Mouse (Mus musculus) myocyte (in vitro differentiated cells): ENCODE measurements around the gene Arhgap25. TPM values are rescaled to one million over a fixed set of nuclear protein-coding genes. Genes with fewer than 3 reads are reported as not detected.

ENCODE experiments used
- H3K27me3 ChIP-seq: one replicate; pipeline ENCODE4 v1.6.1; 2011; ENCODE audit not compliant: control insufficient read depth, insufficient read depth, insufficient read length
- H3K36me3 ChIP-seq: one replicate; pipeline ENCODE4 v1.6.1; 2011; ENCODE audit not compliant: control insufficient read depth, insufficient read depth
- H3K4me2 ChIP-seq: one replicate; pipeline ENCODE4 v1.6.1; 2011; ENCODE audit warnings: low read depth, control low read depth
- H3K4me3 ChIP-seq: one replicate; pipeline ENCODE4 v1.5.1; 2011; ENCODE audit warnings: mild to moderate bottlenecking, control low read depth, moderate library complexity
- H3K79me2 ChIP-seq: one replicate; pipeline ENCODE4 v1.6.1; 2011; ENCODE audit not compliant: control insufficient read depth, insufficient read depth
- H3ac ChIP-seq: one replicate; pipeline ENCODE4 v1.6.1; 2011; ENCODE audit not compliant: control insufficient read depth, insufficient read length
- CEBPB ChIP-seq: IDR thresholded peaks from 2 replicates; pipeline ENCODE4 v1.6.1; 2011; ENCODE audit warnings: mild to moderate bottlenecking, moderate library complexity; ENCODE audit not compliant: poor library complexity, insufficient read depth, severe bottlenecking
- E2F4 ChIP-seq: IDR thresholded peaks from one replicate; pipeline ENCODE4 v1.6.1; 2011; ENCODE audit warnings: mild to moderate bottlenecking, control low read depth, moderate library complexity; ENCODE audit not compliant: insufficient read depth
- MAX ChIP-seq: IDR thresholded peaks from one replicate; pipeline ENCODE4 v1.6.1; 2011; ENCODE audit warnings: low read depth, mild to moderate bottlenecking, control low read depth
- MYOD1 ChIP-seq, 3 experiments: IDR thresholded peaks; one replicate each; pipeline ENCODE4 v1.6.1; 2011; ENCODE audit warnings: control low read depth in 2 of 3, low read depth in 2 of 3, mild to moderate bottlenecking in 2 of 3, moderate library complexity in 1 of 3; ENCODE audit not compliant: insufficient read length in 2 of 3, control insufficient read depth in 1 of 3
- MYOG ChIP-seq, 3 experiments: IDR thresholded peaks; one replicate each; pipeline ENCODE4 v1.6.1; 2011; ENCODE audit warnings: control low read depth in 2 of 3, low read depth in 2 of 3, mild to moderate bottlenecking in 2 of 3; ENCODE audit not compliant: insufficient read length in 2 of 3, control insufficient read depth in 1 of 3, insufficient read depth in 1 of 3
- POLR2A ChIP-seq: IDR thresholded peaks from one replicate; pipeline ENCODE4 v1.6.1; 2011; ENCODE audit warnings: low read depth, mild to moderate bottlenecking, control low read depth, moderate library complexity; ENCODE audit not compliant: insufficient read length
- POLR2AphosphoS2 ChIP-seq: IDR thresholded peaks from one replicate; pipeline ENCODE4 v1.6.1; 2011; ENCODE audit warnings: low read depth, control low read depth; ENCODE audit not compliant: insufficient read length
- REST ChIP-seq: IDR thresholded peaks from one replicate; pipeline ENCODE4 v1.6.1; 2011; ENCODE audit warnings: mild to moderate bottlenecking, control low read depth, moderate library complexity; ENCODE audit not compliant: insufficient read depth, insufficient read length
- SRF ChIP-seq: IDR thresholded peaks from one replicate; pipeline ENCODE4 v1.6.1; 2011; ENCODE audit warnings: low read depth; ENCODE audit not compliant: control insufficient read depth, insufficient read length
- TCF12 ChIP-seq: IDR thresholded peaks from one replicate; pipeline ENCODE4 v1.6.1; 2011; ENCODE audit warnings: mild to moderate bottlenecking, control low read depth; ENCODE audit not compliant: poor library complexity, insufficient read depth, severe bottlenecking
- TCF3 ChIP-seq: IDR thresholded peaks from one replicate; pipeline ENCODE4 v1.6.1; 2011; ENCODE audit warnings: low read depth, control low read depth; ENCODE audit not compliant: insufficient read length
- USF1 ChIP-seq: IDR thresholded peaks from one replicate; pipeline ENCODE4 v1.6.1; 2011; ENCODE audit warnings: low read depth, mild to moderate bottlenecking, control low read depth, moderate library complexity
- polyA plus RNA-seq: library from polyadenylated mRNA; unstranded; fragments of >200 nt; fragmentation: generic; extraction: Trizol; gene quantifications from one replicate; pipeline ENCODE4 v1.2.1, GENCODE M21; 2012; ENCODE audit warnings: missing spikeins

Gene Arhgap25
- polyA plus RNA-seq = 0.34 TPM

DNA sequence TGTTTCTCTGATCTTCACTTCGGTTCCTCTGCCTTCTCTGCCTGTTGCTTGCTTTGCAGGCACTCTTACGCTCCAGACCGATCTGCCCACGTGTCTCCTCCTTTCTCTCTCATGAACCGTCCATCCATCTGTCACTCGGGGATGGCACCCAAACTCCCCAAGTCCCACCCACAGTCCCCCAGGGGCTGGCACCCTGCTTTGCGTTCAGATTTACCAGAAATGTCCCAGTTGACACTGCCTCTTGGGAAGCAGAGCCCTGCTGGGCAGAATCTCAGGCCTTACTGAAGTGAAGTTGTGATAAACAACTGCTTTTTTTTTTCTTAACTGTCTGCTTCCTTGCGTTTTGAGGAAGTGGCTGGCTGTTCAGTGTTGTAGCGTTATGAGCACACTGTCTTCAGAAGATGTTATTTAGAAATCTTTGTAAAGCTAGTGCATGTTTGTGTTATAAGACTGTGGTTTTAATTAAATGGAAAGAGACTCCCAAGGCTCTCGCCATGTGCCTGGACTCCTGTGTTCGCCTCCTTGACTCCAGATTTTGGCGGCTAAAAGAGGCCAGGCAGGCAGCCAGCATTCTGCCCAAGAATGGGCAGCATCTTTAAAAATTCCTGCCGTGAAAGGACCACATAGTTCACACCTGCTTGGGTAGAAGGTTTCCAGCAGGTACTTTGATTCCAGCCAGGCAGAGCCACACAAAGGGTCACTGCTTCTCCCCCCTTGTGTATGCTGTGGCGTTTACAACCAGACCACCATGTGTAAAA, at the start of gene Arhgap25:
Arhgap25 (minus strand) TSS at position 307 of the 758 bp plus-strand sequence.
- H3K4me2 ChIP-seq = no peak within 1 kb of the TSS
- no peaks in the 10 kb centered on the region for H3K36me3 ChIP-seq
- peaks cover 19% of the 10 kb centered on the region for H3K27me3 ChIP-seq
- H3K79me2 ChIP-seq = no peaks in the 10 kb centered on the region
- no peak for TF ChIP-seq MYOG (IDR thresholded peaks at IDR 0.05; ENCODE audit: control insufficient read depth in 1 of 3, insufficient read depth in 1 of 3, insufficient read length in 2 of 3, low read depth in 2 of 3)
- no peak for TF ChIP-seq MAX
- TF ChIP-seq E2F4 = no peak
- TF ChIP-seq TCF12 = no peak
- no peak for TF ChIP-seq REST
- TF ChIP-seq SRF = no peak
- TF ChIP-seq CEBPB = no peak
- no peak for TF ChIP-seq TCF3
- H3ac ChIP-seq = no peak within 1 kb of the TSS
- no peak within 1 kb of the TSS for H3K4me3 ChIP-seq

DNA sequence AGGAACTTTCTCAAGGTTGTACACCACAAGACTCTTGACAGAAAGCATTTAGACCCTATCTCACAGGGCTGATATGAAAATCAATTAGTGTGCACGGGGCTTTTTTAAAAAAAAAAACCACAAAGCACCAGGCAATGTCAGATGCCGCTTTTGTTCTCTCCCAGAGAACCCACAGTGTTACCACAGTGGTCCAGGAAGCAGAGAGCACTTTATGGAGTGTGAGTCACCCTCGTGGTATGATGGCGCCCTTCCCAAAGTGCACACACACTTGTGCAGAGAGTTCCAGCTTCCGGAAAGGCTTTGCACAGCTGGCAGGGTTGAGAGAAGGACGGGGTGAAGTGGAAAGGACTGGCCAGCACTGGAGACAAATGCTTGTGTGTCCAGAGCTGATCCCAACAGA, 49.4 kb upstream of the Arhgap25 start:
- Histone ChIP-seq H3K79me2 (no peaks in the 10 kb centered on the region), H3K27me3 (no peaks in the 10 kb centered on the region), H3K36me3 (no peaks in the 10 kb centered on the region), H3K4me3 (no peak overlapping the region), H3ac (no peak overlapping the region), H3K4me2 (peak overlapping the region; percentile 76)
- TF ChIP-seq TCF12 (peak; percentile 66), MYOD1 (IDR thresholded peaks at IDR 0.05; ENCODE audit: control insufficient read depth in 1 of 3, insufficient read length in 2 of 3, low read depth in 2 of 3) (peak in 2 of 3 experiments; percentile 83 to 86), MYOG (IDR thresholded peaks at IDR 0.05; ENCODE audit: control insufficient read depth in 1 of 3, insufficient read depth in 1 of 3, insufficient read length in 2 of 3, low read depth in 2 of 3) (peak; percentile 37 to 92 (median 72)), CEBPB (0 out of 2 replicates have a peak, but pooled peaks have one; percentile 37), MAX (no peak), POLR2A (no peak), REST (no peak)

DNA sequence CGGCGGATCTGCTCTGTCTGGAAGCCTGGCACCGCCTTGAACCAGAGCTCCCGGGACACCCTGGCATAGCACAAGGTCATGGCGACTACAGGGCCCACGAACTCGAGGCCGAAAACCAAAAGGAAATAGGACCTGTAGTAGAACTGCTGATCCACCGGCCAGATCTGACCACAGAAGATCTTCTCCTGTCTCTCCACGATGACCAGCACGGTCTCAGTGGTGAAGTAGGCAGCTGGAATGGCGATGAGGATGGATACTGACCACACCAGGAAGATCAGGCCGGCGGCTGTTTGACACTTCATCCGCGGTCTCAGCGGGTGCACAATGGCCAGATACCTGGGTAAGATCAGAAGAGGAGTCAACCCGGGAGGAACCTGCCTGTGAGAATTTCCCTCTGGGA, 48.5 kb upstream of the Arhgap25 start:
- TF ChIP-seq USF1 (no peak), MYOD1 (IDR thresholded peaks at IDR 0.05; ENCODE audit: control insufficient read depth in 1 of 3, insufficient read length in 2 of 3, low read depth in 2 of 3) (no peak), CEBPB (no peak), REST (no peak), SRF (no peak), E2F4 (no peak), POLR2AphosphoS2 (no peak), POLR2A (no peak), TCF3 (no peak), MAX (no peak), MYOG (IDR thresholded peaks at IDR 0.05; ENCODE audit: control insufficient read depth in 1 of 3, insufficient read depth in 1 of 3, insufficient read length in 2 of 3, low read depth in 2 of 3) (no peak), TCF12 (no peak)
- no peak overlapping the region for H3ac ChIP-seq
- H3K36me3 ChIP-seq = no peaks in the 10 kb centered on the region
- no peaks in the 10 kb centered on the region for H3K79me2 ChIP-seq
- H3K4me2 ChIP-seq = no peak overlapping the region
- H3K4me3 ChIP-seq = no peak overlapping the region
- H3K27me3 ChIP-seq = no peaks in the 10 kb centered on the region

DNA sequence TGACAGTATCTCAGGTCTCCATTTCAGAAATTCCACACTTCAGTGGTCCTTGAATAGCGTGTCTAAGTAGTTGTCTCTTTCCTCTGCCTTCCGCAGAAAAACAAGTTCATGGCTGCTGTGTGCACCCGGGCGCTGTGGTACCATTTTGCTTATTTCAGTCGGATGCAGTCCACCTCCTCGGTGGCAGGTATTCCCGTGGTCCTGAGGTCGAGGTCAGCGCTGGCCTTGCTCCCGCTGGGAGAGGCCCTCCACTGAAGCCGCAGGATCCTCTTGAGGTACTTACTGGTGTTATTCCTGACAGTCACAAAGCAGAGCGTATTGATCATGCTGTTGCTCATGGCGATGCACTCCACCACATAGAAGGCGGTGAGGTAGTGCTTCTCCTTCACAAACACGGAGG, 48.0 kb upstream of the Arhgap25 start:
- Histone ChIP-seq H3K4me2 (no peak overlapping the region), H3ac (no peak overlapping the region)

More for the DNA sequence above, 48.0 kb upstream of the Arhgap25 start:
- TF ChIP-seq REST (no peak), TCF12 (no peak), SRF (no peak), POLR2A (no peak), TCF3 (no peak), MAX (no peak), POLR2AphosphoS2 (no peak), MYOD1 (IDR thresholded peaks at IDR 0.05; ENCODE audit: control insufficient read depth in 1 of 3, insufficient read length in 2 of 3, low read depth in 2 of 3) (no peak), E2F4 (no peak), CEBPB (no peak), USF1 (no peak), MYOG (IDR thresholded peaks at IDR 0.05; ENCODE audit: control insufficient read depth in 1 of 3, insufficient read depth in 1 of 3, insufficient read length in 2 of 3, low read depth in 2 of 3) (no peak)
- Histone ChIP-seq H3K4me3 (no peak overlapping the region), H3K79me2 (no peaks in the 10 kb centered on the region), H3K27me3 (no peaks in the 10 kb centered on the region), H3K36me3 (no peaks in the 10 kb centered on the region)
